Mouse (Mus musculus): ENCODE data around the gene Cdpf1.
A peak's percentile ranks its signal among the peaks of the same experiment; 100 is the strongest.

The Cdpf1 gene

DNA sequence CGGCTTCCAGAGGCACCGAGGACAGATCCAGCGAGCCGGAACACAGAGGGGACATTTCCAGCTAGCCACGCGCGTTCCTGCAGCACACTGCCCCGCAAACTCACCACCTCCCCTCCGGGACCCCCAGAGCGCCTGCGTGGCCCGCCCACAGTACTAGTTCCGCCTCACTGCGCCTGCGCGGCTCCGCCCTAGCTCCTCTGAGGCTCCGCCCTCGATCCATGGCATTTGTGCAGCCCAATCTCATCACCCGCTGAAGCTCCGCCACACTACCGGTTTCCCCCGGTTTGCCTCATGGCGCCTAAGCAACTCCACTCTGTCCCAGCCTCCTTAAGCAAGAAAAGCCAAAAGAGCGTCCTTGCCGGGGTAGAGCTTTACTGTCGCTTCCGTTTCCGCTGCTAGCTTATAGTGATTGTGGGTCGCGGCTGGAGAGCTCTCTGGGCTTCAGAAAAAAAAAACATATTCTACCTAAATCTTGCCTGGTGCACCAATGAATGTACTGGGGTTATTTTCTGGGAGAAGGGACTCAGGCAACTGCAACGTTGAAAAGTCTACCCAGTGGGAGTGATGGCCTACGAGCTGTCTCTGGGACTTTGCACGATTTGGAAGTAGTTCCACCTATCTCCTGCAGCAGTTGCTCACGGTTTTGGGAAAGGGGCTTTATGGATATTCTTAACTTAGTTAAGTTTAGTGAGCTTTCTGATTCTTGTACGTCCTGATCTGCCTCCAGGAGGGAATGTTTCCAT lies at the start of gene Cdpf1:
Cdpf1 (minus strand) TSS at position 163 of the 743 bp plus-strand sequence.
- DNase-seq, result peak; percentile 98

DNA sequence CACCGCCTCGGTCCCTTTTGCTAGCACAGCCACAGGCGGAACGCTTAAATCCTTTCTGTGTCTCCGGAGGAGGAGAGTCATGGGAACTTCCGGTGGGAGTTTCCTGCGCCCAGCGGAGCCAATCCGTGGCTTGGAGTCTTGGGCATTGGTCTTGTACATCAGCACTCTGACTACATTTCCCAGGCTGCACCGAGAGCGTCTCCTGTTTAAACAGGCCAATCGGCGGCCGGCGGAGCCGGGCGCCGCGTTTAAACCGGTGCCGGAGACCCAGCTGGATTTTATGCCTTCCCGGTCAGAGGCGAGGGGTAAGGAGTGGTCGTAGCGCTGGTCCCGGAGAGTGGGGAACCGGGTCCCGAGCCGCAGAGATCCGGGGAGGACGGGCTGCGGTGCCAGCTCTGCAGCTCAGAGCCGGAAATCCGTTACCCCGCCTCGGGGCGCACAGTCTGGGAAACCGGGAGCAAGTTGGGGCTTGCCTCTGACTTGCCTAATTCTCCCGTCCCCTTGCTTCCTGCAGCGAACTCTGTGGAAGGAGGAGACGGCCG lies 48.1 kb upstream of the Cdpf1 start, which contains the start of gene Gtse1:
Gtse1 (plus strand) TSS at position 256 of the 542 bp plus-strand sequence.
- peak; percentile 91 for DNase-seq

DNA sequence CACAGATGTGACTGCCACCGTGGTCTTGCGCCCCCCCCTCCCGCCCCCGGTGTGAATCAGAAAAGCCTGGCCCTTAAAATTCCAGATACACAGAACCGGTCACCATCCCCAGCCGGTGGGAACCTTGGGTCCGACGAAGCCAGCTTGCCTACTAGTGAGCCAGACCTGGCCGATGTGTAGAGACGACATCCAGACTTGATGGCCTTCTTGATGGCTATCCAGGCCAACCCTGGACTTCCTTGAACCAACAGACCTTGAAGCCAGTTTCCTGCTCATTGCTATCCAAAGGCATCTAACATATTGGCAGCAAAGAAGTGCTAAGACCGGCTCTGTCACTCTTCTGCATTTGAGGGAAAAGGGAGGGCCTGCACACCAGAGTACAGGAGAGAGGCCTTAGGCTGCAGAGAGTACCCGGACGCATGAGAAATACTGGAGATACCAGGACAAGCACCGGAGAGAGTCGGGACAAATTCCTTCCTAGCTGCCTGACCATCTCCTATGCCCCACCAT lies 47.5 kb upstream of the Cdpf1 start:
- no peak for DNase-seq

DNA sequence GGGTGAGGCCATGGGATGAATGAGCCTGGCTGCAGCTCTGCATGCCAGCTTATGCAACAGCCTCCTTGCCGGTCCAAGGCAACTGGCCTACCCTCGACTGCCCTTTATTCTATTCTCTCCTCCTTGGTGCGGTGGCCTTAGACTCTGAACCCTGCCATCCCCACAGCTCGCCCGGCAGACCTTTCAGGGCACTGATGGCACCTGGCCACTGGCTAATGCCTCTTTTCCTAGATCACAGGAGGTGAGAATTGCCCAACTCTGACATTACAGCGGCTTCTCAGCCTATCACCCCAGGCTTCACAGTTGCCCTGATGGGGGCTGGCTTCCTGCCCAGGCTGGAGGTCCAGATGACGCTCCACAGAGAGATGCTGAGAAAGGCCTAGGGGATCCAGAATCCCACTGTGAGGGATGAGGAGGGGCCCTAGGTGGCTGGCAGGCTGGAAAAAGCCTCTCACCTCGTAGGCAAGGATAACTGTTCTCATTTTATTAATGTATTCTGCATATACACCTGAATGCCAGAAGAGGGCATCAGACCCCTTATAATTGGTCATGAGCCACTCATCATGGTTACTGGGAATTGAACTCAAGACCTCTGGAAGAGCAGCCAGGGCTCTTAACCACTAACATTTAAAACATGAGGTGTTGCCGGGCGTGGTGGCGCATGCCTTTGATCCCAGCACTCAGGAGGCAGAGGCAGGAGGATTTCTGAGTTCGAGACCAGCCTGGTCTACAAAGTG lies 40.3 kb upstream of the Cdpf1 start:
- DNase-seq, result no peak

DNA sequence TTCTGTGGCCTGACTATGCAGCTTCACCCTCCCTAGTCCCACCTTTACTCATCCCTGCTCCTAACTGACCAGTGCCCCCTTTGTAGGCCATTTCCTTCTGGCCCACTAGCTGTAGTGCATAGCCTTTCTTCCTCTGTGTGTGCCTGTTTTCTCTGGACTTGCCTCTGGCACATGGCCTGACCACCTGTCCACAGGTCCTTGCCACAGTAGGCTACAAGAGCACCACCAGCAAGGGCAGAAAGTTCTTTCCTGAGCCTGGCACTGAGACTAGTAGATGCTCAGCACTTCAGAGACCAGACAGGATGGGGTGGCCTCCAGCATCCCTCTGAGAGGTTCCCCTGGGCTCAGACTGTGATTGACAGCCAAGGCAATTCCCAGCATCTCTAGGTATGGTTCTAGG lies 33.6 kb upstream of the Cdpf1 start:
- DNase-seq, result no peak

DNA sequence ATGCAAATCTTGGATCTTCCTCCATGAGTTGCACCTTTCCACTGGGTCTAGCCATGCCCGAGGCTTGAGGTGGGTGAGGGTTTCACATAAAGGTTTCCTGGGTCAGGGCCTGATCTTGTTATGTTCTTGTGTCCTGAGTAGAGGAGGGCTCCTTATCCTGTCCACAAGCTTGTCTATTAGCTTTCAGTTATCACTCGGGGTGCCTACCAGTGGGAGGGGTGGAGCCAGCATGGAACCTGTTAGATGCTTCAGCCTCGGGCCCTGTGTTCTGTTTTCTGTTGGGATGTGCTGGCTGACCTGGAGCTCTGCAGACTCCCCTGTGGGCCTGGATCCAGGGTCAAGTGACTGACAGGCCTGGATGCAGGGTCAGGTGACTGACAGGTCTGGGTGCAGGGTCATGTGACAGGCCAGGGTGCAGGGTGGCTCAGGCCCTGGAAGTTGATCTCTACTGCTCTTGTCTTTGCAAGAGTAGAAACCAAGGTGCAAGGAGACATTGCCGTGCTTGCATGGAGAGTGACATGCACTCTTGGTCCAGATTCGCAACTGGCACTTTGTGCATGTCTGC lies 30.4 kb upstream of the Cdpf1 start:
- no peak for DNase-seq

DNA sequence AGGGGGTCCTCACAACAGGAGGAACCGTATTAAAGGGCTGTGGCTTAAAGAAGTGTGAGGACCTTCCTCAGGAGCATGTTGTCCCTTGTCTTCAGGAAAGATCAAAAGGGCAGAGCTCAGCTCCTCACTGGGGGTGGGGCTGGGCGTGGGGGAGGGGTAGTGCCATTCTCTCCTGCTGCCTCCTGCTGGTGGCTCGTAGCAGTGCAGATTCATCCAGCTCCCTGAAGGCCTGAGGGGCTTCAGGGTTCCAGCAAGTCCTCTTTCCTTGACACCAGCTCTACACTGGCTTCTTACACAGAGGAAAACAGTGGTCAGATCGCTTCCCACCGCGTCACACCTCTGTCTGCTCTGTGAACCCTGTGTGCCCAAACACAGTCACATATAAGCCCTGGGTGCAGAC lies 29.5 kb upstream of the Cdpf1 start:
- no peak for DNase-seq

DNA sequence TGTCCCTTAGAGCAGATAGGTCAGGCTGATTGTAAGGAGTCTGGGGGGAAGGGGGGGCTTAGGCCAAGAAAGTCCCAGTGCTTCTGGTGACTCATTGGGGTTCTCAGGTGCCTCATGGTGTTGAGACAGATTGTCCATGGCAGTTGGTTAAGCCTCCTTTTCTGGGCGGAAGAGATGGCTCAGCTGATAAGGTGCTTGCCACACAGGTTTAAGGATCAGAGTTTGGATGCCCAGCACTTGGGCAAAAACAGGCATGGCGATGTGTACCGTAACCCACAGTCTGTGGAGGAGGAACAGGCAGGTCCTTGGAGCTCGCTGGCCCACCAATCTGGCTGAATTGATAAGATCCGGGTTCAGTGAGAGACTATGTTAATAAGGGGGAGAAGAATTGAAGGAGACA lies 25.4 kb upstream of the Cdpf1 start:
- DNase-seq, result no peak

DNA sequence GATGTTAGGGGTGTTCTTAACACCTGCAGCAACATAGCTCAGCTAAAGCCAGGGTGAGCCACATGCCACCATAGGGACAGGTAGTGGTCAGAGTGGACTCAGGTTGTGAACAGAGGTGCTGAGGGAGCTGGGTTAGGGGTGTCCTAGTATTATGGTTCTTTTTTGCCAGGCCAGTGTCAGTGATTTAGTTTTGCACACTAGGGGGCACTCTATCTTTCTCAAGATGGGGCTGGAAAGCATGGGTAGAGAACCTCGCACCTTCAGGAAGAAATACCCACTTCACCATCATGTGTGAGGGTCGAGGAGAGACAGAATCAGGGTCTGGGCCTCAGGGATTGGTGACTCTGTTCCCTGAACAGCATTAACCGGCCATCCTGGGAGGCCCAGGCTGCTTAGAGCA lies 23.8 kb upstream of the Cdpf1 start:
- no peak for DNase-seq

DNA sequence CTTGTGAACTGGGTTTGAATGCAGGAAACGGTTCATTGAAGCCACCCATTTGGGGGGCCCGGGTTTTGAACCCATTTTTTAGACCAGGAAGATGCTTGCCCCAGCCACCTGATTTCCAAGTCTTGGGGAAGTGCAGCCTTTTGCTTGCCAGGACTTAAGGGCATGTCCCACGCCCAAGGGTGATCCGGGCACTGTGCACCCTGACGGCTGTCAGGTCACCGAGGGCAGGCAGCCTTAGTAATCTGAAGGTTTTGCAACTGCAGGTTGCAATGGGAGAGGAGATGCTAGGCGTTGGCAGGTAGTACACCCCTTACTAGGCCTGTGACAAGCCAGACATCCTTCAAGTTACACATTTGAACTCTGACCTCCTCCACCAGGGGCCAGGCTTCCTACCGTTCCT lies 21.1 kb upstream of the Cdpf1 start:
- DNase-seq, result no peak

DNA sequence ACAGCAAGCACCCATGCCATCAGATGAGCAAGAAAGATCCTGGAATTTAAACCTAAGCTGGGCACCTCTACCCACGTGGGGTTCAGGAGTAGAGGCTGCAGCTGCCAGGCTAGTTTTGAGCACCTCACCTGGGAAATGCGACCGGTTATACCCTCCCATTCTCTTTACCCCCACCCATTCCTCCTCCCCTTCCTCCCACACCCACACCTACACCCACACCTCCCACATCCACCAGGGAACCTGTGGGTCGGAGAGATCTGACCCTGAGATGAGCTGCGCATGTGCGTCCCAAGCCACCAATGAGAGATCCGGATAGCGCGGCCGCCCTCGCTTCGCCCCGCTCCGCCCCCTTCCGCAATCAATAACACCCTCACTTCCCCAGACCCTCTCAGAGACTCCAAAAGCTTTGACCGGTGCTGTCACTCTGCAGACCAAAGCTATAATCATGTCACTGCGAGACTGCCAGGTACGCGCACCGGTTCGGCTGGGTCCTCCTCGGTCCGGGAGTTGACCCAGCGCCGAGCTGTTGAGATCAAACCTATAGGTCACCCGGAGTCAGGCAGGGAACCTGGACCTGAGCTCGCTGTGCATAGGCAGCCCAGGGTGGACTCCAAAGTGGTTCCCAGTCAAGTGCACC lies 20.6 kb upstream of the Cdpf1 start, which contains the start of gene Ttc38:
Ttc38 (plus strand) TSS at position 353 of the 637 bp plus-strand sequence.
- DNase-seq, result peak; percentile 84

DNA sequence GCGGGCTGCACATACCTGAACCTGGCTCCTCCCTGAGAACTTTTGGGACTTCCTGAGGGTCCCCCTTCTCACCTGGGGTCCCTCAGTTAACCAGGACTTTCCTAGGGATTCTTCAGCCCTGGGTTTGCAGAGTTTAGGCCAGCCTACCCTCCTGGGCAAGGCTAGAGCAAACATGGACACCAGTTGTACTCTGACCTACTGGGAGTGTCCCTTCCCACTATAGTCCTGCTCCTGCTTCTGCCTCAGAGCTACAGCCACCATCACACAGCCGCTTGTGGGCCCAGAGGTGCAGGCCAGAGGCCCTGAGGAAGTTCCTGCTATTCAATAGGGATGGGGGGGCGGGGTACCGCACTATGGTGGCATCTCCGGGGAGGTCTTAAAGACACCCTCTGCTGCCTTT lies 18.0 kb upstream of the Cdpf1 start:
- no peak for DNase-seq

DNA sequence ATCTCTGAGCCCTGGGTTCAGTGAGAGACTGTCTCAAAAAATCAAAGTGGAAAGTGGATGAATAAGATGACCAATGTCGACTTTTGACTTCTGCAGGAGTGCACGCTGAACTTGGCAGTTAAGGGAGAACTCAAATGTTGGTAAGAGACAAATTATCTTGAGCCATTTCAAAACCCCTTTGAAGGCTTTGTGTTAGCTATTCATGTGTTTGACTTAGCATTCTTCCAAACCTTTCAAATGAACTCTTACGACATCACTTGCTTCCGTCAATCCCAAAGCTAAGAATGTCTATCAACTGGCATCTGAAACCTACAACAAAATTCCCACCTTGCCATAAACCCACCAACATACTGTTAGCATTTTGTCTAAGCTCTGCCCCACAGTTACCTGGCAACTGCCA lies 16.6 kb upstream of the Cdpf1 start:
- no peak for DNase-seq

DNA sequence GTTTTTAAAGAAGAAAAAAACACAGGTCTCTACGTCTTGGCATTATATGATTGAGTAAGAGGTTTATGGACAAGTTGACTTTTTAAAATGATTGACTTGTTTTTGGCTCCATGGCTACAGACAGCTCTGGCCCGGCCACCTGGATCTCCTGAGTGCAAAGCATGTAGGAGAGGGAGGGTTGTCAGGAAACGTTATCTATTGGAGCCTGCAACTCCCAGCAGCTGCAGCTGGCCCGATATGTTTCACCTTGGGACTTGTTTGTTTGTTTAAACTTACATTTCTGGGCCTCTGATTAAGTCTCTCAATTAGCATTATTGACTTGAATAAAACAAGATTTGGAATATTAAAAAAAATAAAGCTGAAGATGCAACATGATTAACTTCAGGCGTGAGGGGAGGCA lies 15.2 kb upstream of the Cdpf1 start:
- DNase-seq, result no peak

DNA sequence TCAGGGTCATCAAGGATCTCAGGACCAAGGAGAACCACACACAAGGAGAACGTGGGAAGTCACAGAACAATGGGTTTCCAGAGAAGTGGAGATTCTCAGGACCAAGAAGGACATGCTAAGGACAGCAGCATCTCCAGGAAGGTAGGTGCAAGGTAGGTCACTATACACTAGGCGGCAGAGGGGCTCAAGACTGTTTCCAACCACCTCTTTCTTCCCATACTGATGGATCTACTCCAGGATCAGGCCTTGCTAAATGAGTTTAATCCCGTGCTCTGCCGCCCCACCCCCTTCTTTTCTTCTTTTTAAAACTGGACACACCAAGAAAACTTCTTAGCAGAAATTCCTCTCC lies 10.5 kb upstream of the Cdpf1 start:
- DNase-seq, result no peak

DNA sequence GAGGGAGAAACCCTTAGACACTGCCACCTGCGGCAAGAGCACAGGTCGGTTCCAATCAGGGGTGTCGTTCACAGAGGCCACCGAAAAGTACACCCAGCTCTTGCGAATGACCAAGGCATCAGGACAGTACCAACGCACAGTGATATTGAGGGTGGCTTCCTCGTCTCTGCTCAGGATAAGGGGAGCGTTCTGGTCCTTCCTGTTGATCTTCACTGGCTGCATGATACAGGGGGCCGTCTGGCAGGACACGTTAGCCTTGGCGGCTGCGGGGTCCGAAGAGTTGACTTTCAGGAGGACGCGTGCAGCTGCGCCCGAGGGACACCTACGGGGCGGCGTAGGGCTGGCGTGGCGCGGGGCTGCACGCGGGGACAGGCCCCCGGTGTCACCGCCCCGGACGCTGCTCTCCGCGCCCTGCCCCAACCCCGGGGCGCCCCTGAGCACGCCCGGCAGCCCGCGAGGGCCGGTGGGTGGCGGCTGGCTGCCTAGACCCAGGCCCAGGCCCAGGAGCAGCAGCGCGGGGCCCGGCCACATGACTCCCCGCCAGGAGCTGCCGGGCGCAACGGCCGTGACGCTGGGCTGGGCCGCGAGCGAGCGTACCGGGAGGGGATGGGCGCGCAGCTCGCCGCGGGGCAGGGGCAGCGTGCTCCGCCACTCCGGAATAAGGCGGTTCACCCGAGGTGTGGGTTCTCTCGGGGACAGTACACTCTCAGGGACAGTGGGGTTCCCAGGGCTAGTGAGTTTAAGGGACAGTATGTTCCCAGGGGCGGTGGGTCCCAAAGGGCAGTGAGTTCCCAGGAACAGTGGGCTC lies 9.9 kb upstream of the Cdpf1 start, which contains the start of gene Pkdrej:
Pkdrej (minus strand) TSS at position 532 of the 808 bp plus-strand sequence.
- peak; percentile 59 for DNase-seq

DNA sequence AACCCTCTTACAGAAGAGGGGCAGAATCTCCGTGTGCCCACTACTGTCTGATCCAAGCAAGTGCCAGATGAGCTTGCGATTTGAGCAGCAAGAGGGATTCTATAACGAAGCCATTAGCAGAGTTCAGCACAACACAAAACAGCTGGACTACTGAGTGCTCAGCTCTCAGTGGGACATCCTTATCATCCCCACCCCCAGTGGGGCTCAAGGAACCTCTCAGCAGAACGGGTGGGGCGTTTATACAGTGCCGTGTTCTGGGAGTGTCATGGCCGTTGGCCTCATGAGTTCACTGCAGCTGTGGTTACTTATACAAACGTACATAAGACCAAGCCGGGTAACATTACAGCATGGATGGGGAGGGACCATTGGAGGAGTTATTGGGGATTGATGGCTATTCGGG lies 1.9 kb upstream of the Cdpf1 start:
- no peak for DNase-seq

DNA sequence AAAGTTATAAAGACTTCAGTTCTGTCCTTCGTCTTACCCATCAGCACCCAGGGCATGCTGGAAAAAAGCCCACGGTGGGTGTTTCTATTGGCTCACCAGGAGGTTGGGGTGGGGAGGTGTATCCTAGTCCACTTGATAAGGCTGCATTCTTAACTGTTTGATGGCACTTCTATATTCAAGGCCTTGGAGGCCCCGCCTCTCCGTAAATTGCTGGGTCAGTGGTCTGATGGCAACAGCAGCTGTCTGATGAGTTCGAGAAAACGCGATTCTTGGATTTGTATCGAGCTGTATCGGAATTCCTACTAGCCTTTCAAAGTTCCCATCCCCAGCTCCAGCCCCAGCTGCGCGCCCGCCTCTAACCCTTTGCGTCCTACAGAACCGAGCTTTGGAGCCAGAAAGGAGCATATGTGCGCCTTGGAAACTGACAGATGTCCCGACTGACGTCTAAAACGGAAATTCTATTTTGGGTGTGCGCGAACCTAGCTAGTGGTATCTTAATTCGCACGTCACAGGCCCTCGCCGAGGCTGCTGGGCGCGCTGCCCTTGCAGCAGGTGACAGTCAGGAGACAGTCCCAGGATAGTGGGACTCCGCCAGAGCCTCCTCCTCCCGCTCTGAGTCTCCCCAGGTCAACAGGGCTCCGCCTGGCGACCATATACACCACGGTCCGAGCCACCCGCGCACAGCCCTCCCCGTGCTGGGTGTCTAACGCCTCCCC lies 533 bp downstream of the Cdpf1 start:
- peak; percentile 81 for DNase-seq

DNA sequence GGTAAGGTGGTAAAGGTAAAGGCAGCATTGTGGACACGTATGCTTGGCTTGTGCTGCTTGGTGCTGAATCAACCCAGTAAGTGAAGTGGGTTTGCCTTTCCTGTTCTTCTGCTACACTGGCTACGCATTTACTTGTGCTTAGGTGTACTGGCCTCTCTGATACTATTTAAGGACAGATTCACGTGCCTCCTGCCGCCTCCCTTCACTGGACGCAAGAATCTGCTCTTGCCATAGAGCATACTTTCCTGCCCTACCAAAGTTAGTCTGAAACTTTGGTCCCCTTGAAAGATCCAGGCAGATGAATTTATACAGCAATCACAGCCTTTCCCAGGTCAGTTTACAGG lies 1.1 kb downstream of the Cdpf1 start:
- no peak for DNase-seq

DNA sequence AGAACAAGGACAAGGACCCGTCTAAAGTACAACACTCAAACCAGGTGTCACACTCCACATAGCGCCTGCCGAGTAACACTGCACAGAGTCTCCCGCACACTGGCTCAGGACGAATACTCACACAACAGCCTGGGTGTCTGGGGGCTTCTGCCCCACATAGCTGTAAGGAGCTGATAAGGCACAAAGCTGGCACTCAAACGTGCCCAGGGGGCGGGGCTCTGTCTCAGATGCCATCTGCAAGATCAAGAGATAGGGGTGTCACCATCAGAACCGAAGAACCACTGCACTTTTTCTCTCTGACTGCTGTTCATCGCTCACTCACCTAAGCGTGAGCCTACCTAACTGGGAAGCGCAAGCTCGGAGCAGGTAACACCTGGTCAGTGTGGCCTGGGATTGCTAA lies 2.4 kb downstream of the Cdpf1 start:
- no peak for DNase-seq

DNA sequence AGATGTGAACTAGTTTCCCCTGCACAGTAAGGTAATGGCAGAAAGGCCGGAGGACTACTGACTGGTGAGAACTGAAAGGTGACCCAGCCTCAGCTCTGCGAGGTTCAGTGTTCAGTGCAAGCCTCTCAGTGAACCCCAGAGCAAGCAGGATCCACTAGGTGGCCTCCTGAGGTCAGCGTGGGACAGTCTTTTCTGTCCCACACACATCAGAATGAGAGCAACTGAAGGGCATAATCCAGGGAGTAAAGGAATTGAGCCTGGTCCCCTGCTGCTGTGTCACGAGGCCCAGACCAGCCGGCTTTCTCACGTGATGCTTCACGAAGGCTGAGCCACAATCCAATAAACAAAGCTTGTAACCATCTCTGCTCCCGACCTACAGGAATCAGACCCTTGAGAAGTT lies 3.1 kb downstream of the Cdpf1 start:
- DNase-seq, result no peak

DNA sequence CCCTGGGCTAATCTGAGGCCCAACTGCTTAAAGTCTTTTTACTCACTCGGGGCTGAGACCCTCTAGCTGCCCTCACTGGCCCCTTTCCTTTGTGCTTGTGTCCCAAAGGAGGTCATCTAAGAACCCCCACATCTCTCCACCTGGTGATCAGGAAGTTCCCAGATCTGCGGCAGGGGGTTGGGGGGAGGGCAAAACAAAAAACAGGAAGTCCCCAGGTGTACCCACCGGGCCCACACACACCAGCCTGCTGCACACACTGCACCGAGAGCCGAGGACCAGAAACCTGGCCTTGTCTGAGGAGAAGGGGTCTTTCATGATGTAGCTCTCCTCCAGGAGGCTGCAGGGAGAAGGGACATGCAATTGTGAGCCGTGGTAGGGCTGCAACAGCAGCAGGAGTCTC lies 3.5 kb downstream of the Cdpf1 start:
- DNase-seq, result no peak
